Mouse (Mus musculus): ENCODE results near the gene Magix. TPM values are rescaled to one million over a fixed set of nuclear protein-coding genes. Genes with fewer than 3 reads are reported as not detected.

Gene Magix
- polyA plus RNA-seq, 1 experiment, result 17.4 TPM

- H3K36me3 ChIP-seq (ENCODE audit: control insufficient read depth, insufficient read depth, low read length), result peaks cover 2% of the 10 kb centered on the region; the same call in 1 of the 2 replicates
- no peak overlapping the region for H3K27ac ChIP-seq (ENCODE audit: insufficient read depth, low read depth, low read length)
- H3K4me1 ChIP-seq (ENCODE audit: control insufficient read depth, insufficient read depth, low read length), result no peaks in the 10 kb centered on the region
- H3K27me3 ChIP-seq (replicated peaks; ENCODE audit: control insufficient read depth, insufficient read depth, low read length), result no peaks in the 10 kb centered on the region
- 93% methylated on average over 11 of the region's 11 CpGs for WGBS
- no peak for TF ChIP-seq CTCF (conservative IDR thresholded peaks at IDR 0.05; ENCODE audit: insufficient read depth, insufficient read length, low read depth, low read length)
- no peak for TF ChIP-seq POLR2A (IDR thresholded peaks at IDR 0.05; ENCODE audit: low read depth, low read length)
- no peak for DNase-seq
- no peak overlapping the region for H3K4me3 ChIP-seq (ENCODE audit: insufficient read depth, low read depth, low read length)
These were observed 16.3 kb downstream of the Magix start for GRCm38 (mm10) chrX:7664791-7665190.

- Histone ChIP-seq H3K4me1 (ENCODE audit: control insufficient read depth, insufficient read depth, low read length) (no peaks in the 10 kb centered on the region), H3K27me3 (replicated peaks; ENCODE audit: control insufficient read depth, insufficient read depth, low read length) (no peaks in the 10 kb centered on the region), H3K36me3 (ENCODE audit: control insufficient read depth, insufficient read depth, low read length) (peaks cover 2% of the 10 kb centered on the region; the same call in 1 of the 2 replicates), H3K27ac (ENCODE audit: insufficient read depth, low read depth, low read length) (no peak overlapping the region), H3K4me3 (ENCODE audit: insufficient read depth, low read depth, low read length) (no peak overlapping the region)
- WGBS, result 73% methylated on average over 3 of the region's 3 CpGs
- TF ChIP-seq CTCF (conservative IDR thresholded peaks at IDR 0.05; ENCODE audit: insufficient read depth, insufficient read length, low read depth, low read length), result no peak
- no peak for TF ChIP-seq POLR2A (IDR thresholded peaks at IDR 0.05; ENCODE audit: low read depth, low read length)
- DNase-seq, result peak; percentile 20
These were observed 18.1 kb downstream of the Magix start for GRCm38 (mm10) chrX:7662936-7663335.

GRCm38 (mm10) chrX:7661086-7661485 lies 20.0 kb downstream of the Magix start:
- Histone ChIP-seq H3K4me1 (ENCODE audit: control insufficient read depth, insufficient read depth, low read length) (no peaks in the 10 kb centered on the region; the same call in 1 of the 2 replicates), H3K27ac (ENCODE audit: insufficient read depth, low read depth, low read length) (no peak overlapping the region), H3K27me3 (replicated peaks; ENCODE audit: control insufficient read depth, insufficient read depth, low read length) (no peaks in the 10 kb centered on the region), H3K36me3 (ENCODE audit: control insufficient read depth, insufficient read depth, low read length) (no peaks in the 10 kb centered on the region), H3K4me3 (ENCODE audit: insufficient read depth, low read depth, low read length) (no peak overlapping the region)
- no peak for TF ChIP-seq POLR2A (IDR thresholded peaks at IDR 0.05; ENCODE audit: low read depth, low read length)
- TF ChIP-seq CTCF (conservative IDR thresholded peaks at IDR 0.05; ENCODE audit: insufficient read depth, insufficient read length, low read depth, low read length), result no peak
- WGBS, result 72% methylated on average over 4 of the region's 4 CpGs
- no peak for DNase-seq

GRCm38 (mm10) chrX:7658785-7659589 lies 22.1 kb downstream of the Magix start:
- peak; percentile 72 for DNase-seq
- TF ChIP-seq CTCF (conservative IDR thresholded peaks at IDR 0.05; ENCODE audit: insufficient read depth, insufficient read length, low read depth, low read length) (no peak), POLR2A (IDR thresholded peaks at IDR 0.05; ENCODE audit: low read depth, low read length) (no peak)
- 31% methylated on average over 11 of the region's 11 CpGs for WGBS
- H3K4me1 ChIP-seq (ENCODE audit: control insufficient read depth, insufficient read depth, low read length), result no peaks in the 10 kb centered on the region; the same call in 1 of the 2 replicates
- peak overlapping the region; percentile 22 for H3K27ac ChIP-seq (ENCODE audit: insufficient read depth, low read depth, low read length)
- 0 out of 2 replicates have a peak overlapping the region, but pooled peaks have one; percentile 3 for H3K4me3 ChIP-seq (ENCODE audit: insufficient read depth, low read depth, low read length)
- no peaks in the 10 kb centered on the region for H3K27me3 ChIP-seq (replicated peaks; ENCODE audit: control insufficient read depth, insufficient read depth, low read length)
- no peaks in the 10 kb centered on the region for H3K36me3 ChIP-seq (ENCODE audit: control insufficient read depth, insufficient read depth, low read length)

- H3K27me3 ChIP-seq (replicated peaks; ENCODE audit: control insufficient read depth, insufficient read depth, low read length), result no peaks in the 10 kb centered on the region
- H3K4me3 ChIP-seq (ENCODE audit: insufficient read depth, low read depth, low read length), result peak overlapping the region; percentile 38
- H3K36me3 ChIP-seq (ENCODE audit: control insufficient read depth, insufficient read depth, low read length), result no peaks in the 10 kb centered on the region
- H3K27ac ChIP-seq (ENCODE audit: insufficient read depth, low read depth, low read length), result peak overlapping the region; percentile 22
- no peak for TF ChIP-seq POLR2A (IDR thresholded peaks at IDR 0.05; ENCODE audit: low read depth, low read length)
- no peak for TF ChIP-seq CTCF (conservative IDR thresholded peaks at IDR 0.05; ENCODE audit: insufficient read depth, insufficient read length, low read depth, low read length)
- H3K4me1 ChIP-seq (ENCODE audit: control insufficient read depth, insufficient read depth, low read length), result no peaks in the 10 kb centered on the region; the same call in 1 of the 2 replicates
- peak; percentile 87 for DNase-seq
- WGBS, result 6% methylated on average over 15 of the region's 15 CpGs
These were observed 22.8 kb downstream of the Magix start for GRCm38 (mm10) chrX:7658031-7658784.

GRCm38 (mm10) chrX:7657221-7657639 lies 23.8 kb downstream of the Magix start, which contains the start of gene Prickle3:
TSS of gene Prickle3 (plus strand) at chrX:7657260.
- peak; percentile 76 for DNase-seq
- Histone ChIP-seq H3K27ac (ENCODE audit: insufficient read depth, low read depth, low read length) (peak within 1 kb of the TSS; percentile 59), H3K36me3 (ENCODE audit: control insufficient read depth, insufficient read depth, low read length) (no peaks in the 10 kb centered on the region), H3K27me3 (replicated peaks; ENCODE audit: control insufficient read depth, insufficient read depth, low read length) (no peaks in the 10 kb centered on the region), H3K4me3 (ENCODE audit: insufficient read depth, low read depth, low read length) (peak within 1 kb of the TSS; percentile 69), H3K4me1 (ENCODE audit: control insufficient read depth, insufficient read depth, low read length) (no peaks in the 10 kb centered on the region; the same call in 1 of the 2 replicates)
- TF ChIP-seq CTCF (conservative IDR thresholded peaks at IDR 0.05; ENCODE audit: insufficient read depth, insufficient read length, low read depth, low read length), result no peak
- no peak for TF ChIP-seq POLR2A (IDR thresholded peaks at IDR 0.05; ENCODE audit: low read depth, low read length)
- WGBS, result under 1% methylated on average over 26 of the region's 26 CpGs
